Mouse (Mus musculus) midbrain, embryonic 11.5 days (tissue): ENCODE measurements around the gene Vti1a. TPM values are rescaled to one million over a fixed set of nuclear protein-coding genes. Genes with fewer than 3 reads are reported as not detected.

ENCODE experiments used
- ATAC-seq: fragments of 200-750 bp; cut with Nextera tagmentation; 2 replicates; pipeline ENCODE4 v1.8.0; 2017; ENCODE audit warnings: moderate TSS enrichment, moderate library complexity; ENCODE audit not compliant: low FRiP score
- DNase-seq: peaks from one replicate; pipeline ENCODE4 v3.0.0; 2015; ENCODE audit warnings: low spot score; ENCODE audit errors: missing footprints
- H3K27ac ChIP-seq: fragments of 300-500 bp; sonication (generic); 2 replicates; pipeline ENCODE4 v1.5.1; 2014; ENCODE audit warnings: low read depth, low read length
- H3K27me3 ChIP-seq: fragments of 300-500 bp; sonication (generic); 2 replicates; pipeline ENCODE4 v1.6.1; 2014; ENCODE audit warnings: mild to moderate bottlenecking, low read length, moderate library complexity, mixed read lengths; ENCODE audit not compliant: control insufficient read depth, insufficient read depth
- H3K36me3 ChIP-seq: fragments of 300-500 bp; sonication (generic); 2 replicates; pipeline ENCODE4 v1.6.1; 2014; ENCODE audit warnings: mild to moderate bottlenecking, low read length, moderate library complexity, mixed read lengths; ENCODE audit not compliant: control insufficient read depth, insufficient read depth
- H3K4me1 ChIP-seq: fragments of 300-500 bp; sonication (generic); 2 replicates; pipeline ENCODE4 v1.6.1; 2014; ENCODE audit warnings: low read length; ENCODE audit not compliant: control insufficient read depth, insufficient read depth
- H3K4me2 ChIP-seq: fragments of 300-500 bp; sonication (generic); 2 replicates; pipeline ENCODE4 v1.6.1; 2014; ENCODE audit warnings: mild to moderate bottlenecking, moderate library complexity
- H3K4me3 ChIP-seq: fragments of 300-500 bp; sonication (generic); 2 replicates; pipeline ENCODE4 v1.5.1; 2014; ENCODE audit warnings: low read depth, low read length
- H3K9ac ChIP-seq: fragments of 300-500 bp; sonication (generic); 2 replicates; pipeline ENCODE4 v1.6.1; 2014; ENCODE audit warnings: low read length
- H3K9me3 ChIP-seq: fragments of 300-500 bp; sonication (generic); 2 replicates; pipeline ENCODE4 v1.6.1; 2016; ENCODE audit warnings: low read length; ENCODE audit not compliant: control insufficient read depth
- WGBS: fragments of 180-500 bp; shearing (Covaris S2); extraction: QIAGEN DNeasy Blood & Tissue Kit; methylation state at CpG from one replicate; pipeline ENCODE4 v1.1.7; 2014; 5-methylcytosine and 5-hydroxymethylcytosine counted together
- polyA plus RNA-seq: library from polyadenylated mRNA; unstranded; fragments of >200 nt; fragmentation: Nextera tagmentation; extraction: Ambion mirVana; gene quantifications from 2 replicates; pipeline ENCODE4 v1.2.1, GENCODE M21; 2014

Vti1a gene
- polyA plus RNA-seq, 1 experiment from 2014 or later = 27.1 TPM

GRCm38 (mm10) chr19:55423952-55424351, 107.9 kb downstream of the Vti1a start:
- no peak overlapping the region for H3K4me3 ChIP-seq
- 86% methylated on average over 8 of the region's 8 CpGs for WGBS
- peak; percentile 62 for DNase-seq

GRCm38 (mm10) chr19:55424507-55424906, 108.4 kb downstream of the Vti1a start:
- Histone ChIP-seq H3K4me3 (no peak overlapping the region), H3K9me3 (no peaks in the 10 kb centered on the region), H3K36me3 (no peaks in the 10 kb centered on the region), H3K4me2 (no peak overlapping the region), H3K4me1 (peaks cover 19% of the 10 kb centered on the region), H3K9ac (no peak overlapping the region), H3K27ac (no peak overlapping the region), H3K27me3 (no peaks in the 10 kb centered on the region)
- ATAC-seq (no peak), DNase-seq (peak; percentile 76)
- 80% methylated on average over 6 of the region's 6 CpGs for WGBS

More at GRCm38 (mm10) chr19:55423952-55424351, 107.9 kb downstream of the Vti1a start:
- Histone ChIP-seq H3K27ac (no peak overlapping the region), H3K4me1 (peaks cover 19% of the 10 kb centered on the region), H3K27me3 (no peaks in the 10 kb centered on the region), H3K9me3 (no peaks in the 10 kb centered on the region), H3K4me2 (no peak overlapping the region), H3K36me3 (no peaks in the 10 kb centered on the region), H3K9ac (no peak overlapping the region)
- no peak for ATAC-seq

GRCm38 (mm10) chr19:55440306-55440705, 124.2 kb downstream of the Vti1a start:
- Histone ChIP-seq H3K4me1 (no peaks in the 10 kb centered on the region), H3K27me3 (no peaks in the 10 kb centered on the region), H3K4me3 (no peak overlapping the region), H3K9ac (no peak overlapping the region), H3K36me3 (no peaks in the 10 kb centered on the region), H3K27ac (no peak overlapping the region), H3K9me3 (no peaks in the 10 kb centered on the region), H3K4me2 (no peak overlapping the region)
- DNase-seq (no peak), ATAC-seq (no peak)
- WGBS = 87% methylated on average over 3 of the region's 3 CpGs

- H3K9ac ChIP-seq = no peak overlapping the region
- H3K36me3 ChIP-seq = no peaks in the 10 kb centered on the region
- H3K27me3 ChIP-seq = no peaks in the 10 kb centered on the region
- no peak overlapping the region for H3K4me3 ChIP-seq
- no peaks in the 10 kb centered on the region for H3K9me3 ChIP-seq
- WGBS = 84% methylated on average over 8 of the region's 8 CpGs
- DNase-seq (no peak), ATAC-seq (no peak)
- no peak overlapping the region for H3K4me2 ChIP-seq
- H3K27ac ChIP-seq = no peak overlapping the region
- H3K4me1 ChIP-seq = peaks cover 1% of the 10 kb centered on the region
Measured at GRCm38 (mm10) chr19:55443618-55444017, 127.5 kb downstream of the Vti1a start.

- Histone ChIP-seq H3K27ac (no peak overlapping the region; the same call in 1 of the 2 replicates), H3K9me3 (no peaks in the 10 kb centered on the region), H3K4me1 (peaks cover 11% of the 10 kb centered on the region), H3K27me3 (no peaks in the 10 kb centered on the region), H3K9ac (no peak overlapping the region), H3K36me3 (no peaks in the 10 kb centered on the region), H3K4me3 (no peak overlapping the region), H3K4me2 (no peak overlapping the region)
- WGBS = 53% methylated on average over 13 of the region's 13 CpGs
- DNase-seq = peak; percentile 86
- no peak for ATAC-seq
Measured at GRCm38 (mm10) chr19:55449084-55449483, 133.0 kb downstream of the Vti1a start.

- H3K27me3 ChIP-seq = no peaks in the 10 kb centered on the region
Measured at GRCm38 (mm10) chr19:55449506-55449905, 133.4 kb downstream of the Vti1a start.

GRCm38 (mm10) chr19:55456325-55457091, 140.4 kb downstream of the Vti1a start:
- no peaks in the 10 kb centered on the region for H3K27me3 ChIP-seq
- H3K4me2 ChIP-seq = no peak overlapping the region
- H3K4me3 ChIP-seq = no peak overlapping the region
- H3K27ac ChIP-seq = no peak overlapping the region
- H3K9ac ChIP-seq = no peak overlapping the region
- 63% methylated on average over 21 of the region's 21 CpGs for WGBS
- peaks cover 8% of the 10 kb centered on the region; the same call in 1 of the 2 replicates for H3K4me1 ChIP-seq
- no peaks in the 10 kb centered on the region for H3K9me3 ChIP-seq
- DNase-seq = peak; percentile 78
- H3K36me3 ChIP-seq = no peaks in the 10 kb centered on the region
- ATAC-seq = no peak

More at GRCm38 (mm10) chr19:55449506-55449905, 133.4 kb downstream of the Vti1a start:
- DNase-seq (peak; percentile 86), ATAC-seq (no peak)
- Histone ChIP-seq H3K4me3 (no peak overlapping the region), H3K36me3 (no peaks in the 10 kb centered on the region), H3K4me2 (no peak overlapping the region), H3K9ac (no peak overlapping the region), H3K9me3 (no peaks in the 10 kb centered on the region), H3K4me1 (peaks cover 11% of the 10 kb centered on the region), H3K27ac (no peak overlapping the region)
- 54% methylated on average over 6 of the region's 6 CpGs for WGBS

- H3K9me3 ChIP-seq = no peaks in the 10 kb centered on the region
- ATAC-seq (no peak), DNase-seq (no peak)
- no peaks in the 10 kb centered on the region for H3K4me1 ChIP-seq
- no peaks in the 10 kb centered on the region for H3K27me3 ChIP-seq
- H3K27ac ChIP-seq = no peak overlapping the region
- no peak overlapping the region for H3K4me3 ChIP-seq
- H3K36me3 ChIP-seq = no peaks in the 10 kb centered on the region
- no peak overlapping the region for H3K9ac ChIP-seq
- H3K4me2 ChIP-seq = no peak overlapping the region
- 92% methylated on average over 12 of the region's 12 CpGs for WGBS
Measured at GRCm38 (mm10) chr19:55461963-55462362, 145.9 kb downstream of the Vti1a start.

GRCm38 (mm10) chr19:55463670-55464069, 147.6 kb downstream of the Vti1a start:
- no peak overlapping the region for H3K4me2 ChIP-seq
- H3K27me3 ChIP-seq = no peaks in the 10 kb centered on the region
- no peak overlapping the region for H3K4me3 ChIP-seq
- H3K27ac ChIP-seq = no peak overlapping the region
- no peaks in the 10 kb centered on the region for H3K36me3 ChIP-seq
- H3K4me1 ChIP-seq = no peaks in the 10 kb centered on the region
- H3K9me3 ChIP-seq = no peaks in the 10 kb centered on the region
- H3K9ac ChIP-seq = no peak overlapping the region
- DNase-seq (no peak), ATAC-seq (no peak)
- WGBS = 92% methylated on average over 4 of the region's 4 CpGs
